Mouse (Mus musculus): ENCODE measurements around the gene Slc44a5.
A peak's percentile ranks its signal among the peaks of the same experiment; 100 is the strongest.

Gene Slc44a5

GRCm38 (mm10) chr3:153973171-153973948 is at the start of gene Slc44a5:
TSS of gene Slc44a5 (plus strand) at chr3:153973436.
- DNase-seq (ENCODE audit: extremely low read depth, low read depth, low spot score): no peak

DNA sequence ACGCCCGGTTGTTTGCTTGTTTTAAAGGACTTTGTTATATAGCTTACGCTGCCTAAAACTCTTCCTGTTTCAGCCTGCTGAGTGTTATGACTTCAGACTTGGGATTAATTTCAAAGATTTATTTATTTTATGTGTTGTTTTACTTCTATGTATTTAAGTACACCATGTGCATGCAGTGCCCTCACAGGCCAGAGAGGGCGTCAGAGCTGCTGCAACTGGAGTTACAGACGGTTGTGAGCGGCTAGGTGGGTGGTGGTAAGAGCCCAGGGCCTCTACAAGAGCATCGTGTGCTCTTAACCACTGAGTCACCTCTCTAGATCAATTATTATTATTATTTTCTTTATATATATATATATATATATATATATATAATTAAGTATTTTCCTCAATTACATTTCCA is 46.9 kb upstream of the Slc44a5 start:
- DNase-seq (ENCODE audit: extremely low read depth, low read depth, low spot score): no peak

DNA sequence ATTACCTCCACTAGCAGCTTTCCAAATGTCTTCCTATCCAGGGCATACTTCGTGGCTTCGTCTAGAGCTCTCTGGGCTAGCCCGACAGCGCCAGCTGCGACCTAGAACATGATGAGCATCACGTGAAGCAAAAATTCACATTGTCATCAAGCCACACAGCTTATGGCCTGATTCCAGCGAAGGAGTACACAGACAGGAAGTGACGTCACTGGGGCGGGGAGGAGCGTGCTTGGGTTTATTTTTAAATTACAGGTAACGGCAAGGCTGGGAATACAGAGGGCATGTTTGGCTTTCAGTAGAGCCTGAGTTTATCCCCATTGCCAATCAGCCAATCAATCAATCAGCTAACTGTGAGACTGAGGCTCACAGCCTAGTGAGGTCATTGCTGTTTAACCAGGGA is 43.7 kb upstream of the Slc44a5 start:
- no peak for DNase-seq (ENCODE audit: extremely low read depth, low read depth, low spot score)

DNA sequence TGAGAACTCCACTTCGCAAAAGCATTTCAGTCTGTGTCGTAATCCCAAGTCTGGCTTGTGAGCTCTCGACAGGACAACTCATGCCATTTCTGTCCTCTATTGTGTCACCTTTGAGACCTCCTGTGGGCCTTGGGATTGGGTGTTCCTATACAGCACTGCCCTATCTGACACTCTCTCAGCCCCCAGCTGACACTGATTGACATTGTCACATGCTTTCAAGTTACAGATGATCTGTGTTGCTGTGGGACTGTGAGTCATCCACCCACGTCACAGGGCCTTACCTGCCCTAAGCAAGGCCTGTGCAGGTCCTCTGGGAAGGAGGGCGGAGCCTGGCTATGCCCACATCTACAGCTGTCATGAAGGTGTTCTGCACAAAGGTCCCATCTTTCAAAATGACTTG is 40.8 kb upstream of the Slc44a5 start:
- no peak for DNase-seq (ENCODE audit: extremely low read depth, low read depth, low spot score)

GRCm38 (mm10) chr3:153935878-153936277 is 37.4 kb upstream of the Slc44a5 start:
- no peak for DNase-seq (ENCODE audit: extremely low read depth, low read depth, low spot score)

GRCm38 (mm10) chr3:153937116-153937810 is 36.0 kb upstream of the Slc44a5 start:
- DNase-seq (ENCODE audit: extremely low read depth, low read depth, low spot score): no peak

- DNase-seq (ENCODE audit: extremely low read depth, low read depth, low spot score): no peak
These were observed 33.2 kb upstream of the Slc44a5 start for GRCm38 (mm10) chr3:153940021-153940420.

DNA sequence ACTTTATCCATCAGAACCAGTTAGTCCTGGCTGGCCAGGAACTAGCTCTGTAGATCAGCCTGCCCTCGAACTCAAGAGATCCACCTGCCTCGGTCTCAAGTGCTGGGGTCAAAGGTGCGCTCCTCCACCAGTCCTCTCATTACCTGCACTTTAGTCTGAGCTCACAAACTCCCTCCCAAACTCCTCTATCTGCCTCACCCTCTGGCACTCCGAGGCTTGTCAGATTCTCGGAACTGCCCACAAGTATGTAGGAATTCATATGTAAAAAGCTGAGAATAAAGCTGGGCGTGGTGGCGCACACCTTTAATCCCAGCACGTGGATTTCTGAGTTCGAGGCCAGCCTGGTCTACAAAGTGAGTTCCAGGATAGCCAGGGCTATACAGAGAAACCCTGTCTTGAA is 32.8 kb upstream of the Slc44a5 start:
- no peak for DNase-seq (ENCODE audit: extremely low read depth, low read depth, low spot score)

DNA sequence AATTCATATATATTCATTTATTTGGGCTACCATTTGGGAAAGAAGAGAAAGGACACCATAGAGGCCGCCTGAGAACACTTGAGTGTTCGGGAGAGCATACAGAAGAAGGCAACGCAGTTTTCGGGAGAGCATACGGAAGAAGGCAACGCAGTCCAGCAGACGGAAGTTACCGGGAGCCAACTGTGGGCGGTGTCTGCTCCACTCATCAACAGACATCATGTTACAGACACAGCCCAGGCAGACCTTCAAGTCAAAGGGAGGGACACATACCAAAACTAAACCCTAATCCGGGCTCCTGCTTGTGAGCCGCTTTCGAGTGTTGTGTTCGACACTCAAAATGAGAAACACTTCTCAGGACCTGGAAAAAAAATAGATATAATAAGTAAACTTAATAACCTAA is 31.6 kb upstream of the Slc44a5 start:
- no peak for DNase-seq (ENCODE audit: extremely low read depth, low read depth, low spot score)

DNA sequence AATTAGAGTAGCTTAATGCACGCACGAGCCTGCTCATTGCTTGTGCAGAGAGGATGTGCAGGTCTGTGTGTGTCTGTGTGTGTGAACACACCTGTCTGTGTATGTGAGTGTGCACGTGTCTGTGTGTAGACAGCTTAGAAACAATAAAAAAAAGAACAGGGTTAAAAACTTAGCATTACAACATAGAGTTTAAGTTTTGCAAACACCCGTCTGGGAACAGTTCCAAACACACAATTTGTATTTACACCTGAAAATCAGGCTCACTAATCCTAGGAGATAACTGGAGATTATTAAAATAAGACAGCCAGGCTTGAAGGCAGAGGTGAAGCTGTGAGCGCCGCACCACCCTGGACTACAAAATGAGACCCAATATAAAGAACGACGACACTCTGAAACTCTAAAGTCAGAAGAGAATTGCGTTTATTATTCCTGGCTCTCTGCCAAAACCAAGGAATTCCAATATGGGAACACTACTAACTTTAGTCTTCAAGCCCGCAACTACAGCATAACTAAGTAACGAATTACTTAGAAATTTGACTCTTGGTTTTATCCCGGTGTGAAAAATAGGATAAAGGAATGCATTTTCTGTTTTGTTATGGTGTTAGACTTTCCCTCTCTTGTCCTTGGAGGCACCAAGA is 30.1 kb upstream of the Slc44a5 start:
- peak; percentile 50 for DNase-seq (ENCODE audit: extremely low read depth, low read depth, low spot score)

- no peak for DNase-seq (ENCODE audit: extremely low read depth, low read depth, low spot score)
These were observed 29.3 kb upstream of the Slc44a5 start for GRCm38 (mm10) chr3:153943901-153944334.

DNA sequence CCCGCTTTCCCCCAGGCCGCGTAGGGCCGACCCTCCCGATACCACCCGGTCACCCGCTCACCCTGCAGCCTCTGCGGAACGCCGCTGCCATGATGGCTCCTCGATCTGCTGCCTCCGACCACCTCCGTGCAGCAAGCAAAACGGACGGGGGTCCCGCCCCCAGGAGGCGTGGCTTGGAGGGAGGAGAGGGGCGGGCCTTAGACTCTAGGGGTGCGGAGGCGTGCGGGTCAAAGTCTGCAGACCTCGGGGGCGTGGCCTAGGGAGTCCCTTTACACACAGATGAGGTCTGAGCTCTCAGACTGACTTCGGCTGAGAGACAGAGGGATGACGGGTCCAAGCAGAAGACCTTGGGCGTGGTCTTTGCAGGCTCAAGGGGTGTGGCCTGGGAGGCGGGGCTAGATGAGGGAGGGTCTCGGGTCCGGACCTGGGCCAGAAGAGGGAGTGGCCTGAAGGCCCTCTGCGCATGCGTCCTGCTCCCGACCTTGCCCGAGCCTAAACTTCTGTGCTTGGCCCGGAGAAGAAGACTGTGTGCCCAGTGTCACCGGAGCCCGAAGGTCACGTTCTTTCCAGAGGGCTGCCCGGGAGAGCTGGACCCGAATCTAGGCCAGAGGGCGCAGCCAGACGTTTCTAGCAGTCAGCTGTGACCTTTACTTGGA is 28.8 kb upstream of the Slc44a5 start, which contains the start of gene Acadm:
TSS of gene Acadm (minus strand) at position 298 of the 656 bp plus-strand sequence.
- DNase-seq (ENCODE audit: extremely low read depth, low read depth, low spot score): no peak

GRCm38 (mm10) chr3:153947271-153947670 is 26.0 kb upstream of the Slc44a5 start:
- no peak for DNase-seq (ENCODE audit: extremely low read depth, low read depth, low spot score)

DNA sequence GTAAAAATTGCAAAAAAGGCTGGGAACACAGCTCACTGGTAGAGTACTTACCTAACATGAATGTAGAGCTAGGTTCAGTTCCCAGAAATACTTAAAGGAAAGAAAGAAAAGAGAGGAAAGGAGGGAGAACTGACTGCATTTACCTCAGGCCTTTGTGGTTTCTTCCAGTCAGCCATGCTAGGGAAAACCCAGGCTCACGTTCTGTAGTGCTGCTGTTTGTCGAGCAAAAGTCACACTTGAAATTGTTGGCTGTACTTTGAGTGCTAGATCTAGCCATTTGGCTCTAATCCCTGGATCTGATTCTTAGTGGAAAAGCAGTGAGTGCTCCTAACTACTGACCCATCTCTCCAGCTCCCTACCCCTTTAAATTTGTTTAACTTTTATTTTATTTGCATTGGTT is 25.1 kb upstream of the Slc44a5 start:
- DNase-seq (ENCODE audit: extremely low read depth, low read depth, low spot score): no peak

DNA sequence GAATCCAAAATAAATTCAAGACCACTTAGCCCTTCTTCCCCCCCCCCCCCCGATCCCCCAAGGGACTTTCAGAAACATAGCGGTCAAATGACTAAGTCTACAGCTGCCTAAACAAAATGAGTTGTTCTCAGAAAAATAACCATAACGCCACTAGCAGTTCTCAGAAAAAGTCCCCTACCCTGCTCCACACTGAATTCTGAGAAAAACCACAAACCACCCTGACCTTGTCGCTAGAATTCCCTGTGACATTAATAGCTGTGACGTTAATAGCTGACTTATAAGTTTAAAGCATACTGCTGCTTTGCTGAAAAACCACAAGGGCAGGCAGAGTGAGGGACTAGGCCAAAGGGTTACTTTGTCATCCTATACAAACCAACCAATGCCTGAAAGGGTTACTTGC is 15.3 kb upstream of the Slc44a5 start:
- DNase-seq (ENCODE audit: extremely low read depth, low read depth, low spot score): no peak

DNA sequence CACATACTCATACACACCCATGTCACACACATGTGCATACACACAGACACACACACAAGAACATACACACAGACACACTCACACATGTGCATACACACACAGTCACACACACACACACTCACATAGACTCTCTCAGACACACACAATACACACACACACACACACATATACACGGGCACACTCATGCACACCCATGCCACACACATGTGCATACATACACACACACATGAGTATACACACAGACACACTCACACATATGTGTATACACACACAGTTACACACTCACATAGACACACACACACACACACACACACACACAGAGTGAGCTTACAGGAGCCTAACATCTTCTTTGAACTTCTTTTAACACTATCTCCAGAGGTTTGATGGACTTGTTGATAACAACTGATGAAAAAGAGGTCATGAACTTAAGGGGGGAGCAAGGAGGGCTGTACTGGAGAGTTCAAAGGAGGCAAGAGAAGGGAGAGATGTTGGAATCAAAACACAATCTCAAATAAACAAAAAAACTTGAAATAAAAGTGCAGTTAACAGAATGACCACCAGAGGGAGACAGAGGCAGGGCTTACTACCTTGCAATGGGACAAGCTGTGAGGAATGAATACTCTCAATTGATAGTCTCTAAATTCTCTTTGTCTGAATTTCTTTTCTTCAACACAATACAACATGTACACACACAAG is 14.1 kb upstream of the Slc44a5 start:
- no peak for DNase-seq (ENCODE audit: extremely low read depth, low read depth, low spot score)

GRCm38 (mm10) chr3:153959731-153960207 is 13.5 kb upstream of the Slc44a5 start:
- no peak for DNase-seq (ENCODE audit: extremely low read depth, low read depth, low spot score)

- DNase-seq (ENCODE audit: extremely low read depth, low read depth, low spot score): no peak
These were observed 12.4 kb upstream of the Slc44a5 start for GRCm38 (mm10) chr3:153960884-153961283.

- no peak for DNase-seq (ENCODE audit: extremely low read depth, low read depth, low spot score)
These were observed 11.4 kb upstream of the Slc44a5 start for GRCm38 (mm10) chr3:153961632-153962389.

DNA sequence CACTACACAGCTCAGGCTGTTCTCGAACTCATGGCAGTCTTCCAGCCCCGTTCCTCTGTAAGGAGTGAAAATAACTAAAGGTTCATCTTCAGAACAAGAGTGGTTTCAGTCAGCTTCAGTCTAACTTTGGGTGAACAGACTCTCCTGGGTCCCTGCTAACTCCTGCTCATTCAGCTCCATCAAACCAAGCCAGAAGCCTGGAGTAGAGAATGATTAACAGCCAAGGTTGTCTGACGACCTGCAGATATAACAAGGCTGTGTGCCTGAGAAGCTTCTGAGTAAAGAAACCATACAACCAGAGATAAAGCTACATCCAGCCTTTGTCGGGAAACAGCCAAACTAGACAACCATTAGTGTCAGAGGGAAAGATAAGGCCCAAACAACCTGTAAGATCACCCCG is 5.8 kb upstream of the Slc44a5 start:
- DNase-seq (ENCODE audit: extremely low read depth, low read depth, low spot score): no peak

Data from fat pad, adult 2 months (tissue).